Mouse (Mus musculus): Measurements from ENCODE around the gene Epb41l3.

DNA sequence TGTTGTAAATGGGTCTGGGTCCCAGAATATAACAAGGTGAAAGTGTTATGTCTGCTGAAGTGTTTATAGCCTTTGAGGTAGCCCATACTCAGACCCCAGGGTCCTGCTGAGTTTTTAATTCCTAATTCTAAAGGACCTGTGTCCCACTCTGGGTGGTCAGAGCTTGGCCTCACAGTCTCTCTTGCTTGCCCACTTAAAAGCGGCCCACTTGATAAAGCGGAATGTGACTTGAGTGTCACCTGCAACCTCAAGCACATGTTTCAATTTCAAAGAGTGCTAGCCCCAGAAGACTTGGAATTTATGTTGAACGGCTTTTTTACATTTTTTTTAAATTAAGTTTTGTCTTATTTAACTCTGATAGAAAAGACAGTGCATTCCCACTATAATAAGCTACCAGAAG, 16.1 kb downstream of the Epb41l3 start:
- TF ChIP-seq POLR2A (IDR thresholded peaks at IDR 0.05; ENCODE audit: low read depth, low read length) (no peak), CTCF (IDR thresholded peaks at IDR 0.05; ENCODE audit: extremely low read depth, insufficient read depth, insufficient read length, insufficient replicate concordance) (no peak)
